Mouse (Mus musculus) limb, embryonic 14.5 days (tissue): ENCODE data around the gene Fer1l4. TPM values are rescaled to one million over a fixed set of nuclear protein-coding genes. Genes with fewer than 3 reads are reported as not detected.

Experiments
- ATAC-seq: fragments of 200-750 bp; cut with Nextera tagmentation; 2 replicates; pipeline ENCODE4 v1.8.0; 2017; ENCODE audit warnings: low read depth, moderate number of reproducible peaks, moderate TSS enrichment; ENCODE audit not compliant: low FRiP score
- DNase-seq: peaks from one replicate; pipeline ENCODE4 v3.0.0-alpha.2; 2015; ENCODE audit warnings: low spot score
- H3K27ac ChIP-seq: fragments of 300-500 bp; sonication (generic); replicated peaks from 2 replicates; pipeline ENCODE4 v1.5.1; 2014; ENCODE audit warnings: low read depth, mild to moderate bottlenecking, low read length, moderate library complexity, mixed read lengths
- H3K27me3 ChIP-seq: fragments of 300-500 bp; sonication (generic); 2 replicates; pipeline ENCODE4 v1.6.1; 2014; ENCODE audit warnings: low read length, mixed read lengths; ENCODE audit not compliant: control insufficient read depth, insufficient read depth
- H3K36me3 ChIP-seq: fragments of 300-500 bp; sonication (generic); 2 replicates; pipeline ENCODE4 v1.6.1; 2014; ENCODE audit warnings: mild to moderate bottlenecking, low read length, moderate library complexity, mixed read lengths; ENCODE audit not compliant: control insufficient read depth, insufficient read depth
- H3K4me1 ChIP-seq: fragments of 300-500 bp; sonication (generic); 2 replicates; pipeline ENCODE4 v1.6.1; 2014; ENCODE audit warnings: antibody characterized with exemption, low read length, mixed read lengths; ENCODE audit not compliant: control insufficient read depth, insufficient read depth
- H3K4me2 ChIP-seq: fragments of 300-500 bp; sonication (generic); replicated peaks from 2 replicates; pipeline ENCODE4 v1.6.1; 2014; ENCODE audit warnings: low read depth, mild to moderate bottlenecking, low read length, moderate library complexity; ENCODE audit not compliant: severe bottlenecking
- H3K4me3 ChIP-seq: fragments of 300-500 bp; sonication (generic); replicated peaks from 2 replicates; pipeline ENCODE4 v1.5.1; 2014; ENCODE audit warnings: low read length
- H3K9ac ChIP-seq: fragments of 300-500 bp; sonication (generic); 2 replicates; pipeline ENCODE4 v1.6.1; 2014; ENCODE audit warnings: mild to moderate bottlenecking, low read depth, low read length, moderate library complexity; ENCODE audit not compliant: severe bottlenecking
- H3K9me3 ChIP-seq: fragments of 300-500 bp; sonication (generic); 2 replicates; pipeline ENCODE4 v1.6.1; 2016; ENCODE audit warnings: low read length; ENCODE audit not compliant: control insufficient read depth
- POLR2A ChIP-seq: fragments of 200-500 bp; IDR thresholded peaks from 2 replicates; pipeline ENCODE4 v1.8.0; 2012; ENCODE audit warnings: inconsistent platforms, mild to moderate bottlenecking, moderate library complexity, borderline replicate concordance; ENCODE audit not compliant: insufficient read depth, insufficient read length; ENCODE audit errors: extremely low read depth
- WGBS: fragments of 180-500 bp; shearing (Covaris S2); extraction: QIAGEN DNeasy Blood & Tissue Kit; methylation state at CpG from one replicate; pipeline ENCODE4 v1.1.7; 2014; 5-methylcytosine and 5-hydroxymethylcytosine counted together
- polyA plus RNA-seq, 2 experiments: library from polyadenylated mRNA; depleted of rRNA in 1 of 2; stranded (reverse) in 1 of 2; unstranded in 1 of 2; fragments of >200 nt; fragmentation: Nextera tagmentation in 1 of 2; extraction: Ambion mirVana in 1 of 2; gene quantifications; 2 replicates each; pipeline versions ENCODE4 v1.2.1 to v1.2.3; 2012 to 2014

Gene Fer1l4
- polyA plus RNA-seq, 2 experiments, result 0.11 TPM; not detected in 1

DNA sequence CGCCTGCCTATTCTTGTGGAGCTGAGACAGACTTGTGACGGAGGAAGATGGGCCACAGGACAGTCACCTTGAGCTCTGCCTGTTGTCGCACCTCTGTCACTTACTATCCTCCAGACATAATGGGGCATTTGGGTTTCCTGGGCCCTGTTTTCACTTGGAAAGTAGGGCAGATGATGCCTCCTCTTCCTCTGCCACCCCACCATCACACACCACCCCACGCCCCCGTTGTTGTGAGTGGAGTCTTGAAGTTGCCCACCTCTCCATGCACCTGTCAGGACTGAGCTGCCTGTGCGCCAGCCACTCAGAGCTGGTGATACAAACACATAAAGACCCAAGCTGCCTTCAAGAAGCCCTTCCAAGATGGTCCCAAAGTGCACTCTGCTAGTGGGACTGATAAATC lies 65.6 kb downstream of the Fer1l4 start:
- DNase-seq (no peak), ATAC-seq (no peak)
- no peaks in the 10 kb centered on the region for H3K9me3 ChIP-seq
- no peak for TF ChIP-seq POLR2A
- H3K4me3 ChIP-seq, result no peak overlapping the region
- no peak overlapping the region for H3K4me2 ChIP-seq
- H3K27me3 ChIP-seq, result no peaks in the 10 kb centered on the region
- WGBS, result 95% methylated on average over 6 of the region's 6 CpGs
- no peak overlapping the region for H3K27ac ChIP-seq
- no peak overlapping the region for H3K9ac ChIP-seq
- no peaks in the 10 kb centered on the region for H3K4me1 ChIP-seq
- peaks cover 98% of the 10 kb centered on the region for H3K36me3 ChIP-seq

GRCm38 (mm10) chr2:155985776-155986175 lies 67.0 kb downstream of the Fer1l4 start:
- peaks cover 98% of the 10 kb centered on the region for H3K36me3 ChIP-seq
- H3K4me3 ChIP-seq, result no peak overlapping the region
- H3K4me1 ChIP-seq, result no peaks in the 10 kb centered on the region
- no peak overlapping the region for H3K27ac ChIP-seq
- no peak for TF ChIP-seq POLR2A
- H3K4me2 ChIP-seq, result no peak overlapping the region
- WGBS, result 83% methylated on average over 7 of the region's 7 CpGs
- H3K9me3 ChIP-seq, result no peaks in the 10 kb centered on the region
- H3K27me3 ChIP-seq, result no peaks in the 10 kb centered on the region
- ATAC-seq, result no peak
- no peak overlapping the region for H3K9ac ChIP-seq
- DNase-seq, result no peak

DNA sequence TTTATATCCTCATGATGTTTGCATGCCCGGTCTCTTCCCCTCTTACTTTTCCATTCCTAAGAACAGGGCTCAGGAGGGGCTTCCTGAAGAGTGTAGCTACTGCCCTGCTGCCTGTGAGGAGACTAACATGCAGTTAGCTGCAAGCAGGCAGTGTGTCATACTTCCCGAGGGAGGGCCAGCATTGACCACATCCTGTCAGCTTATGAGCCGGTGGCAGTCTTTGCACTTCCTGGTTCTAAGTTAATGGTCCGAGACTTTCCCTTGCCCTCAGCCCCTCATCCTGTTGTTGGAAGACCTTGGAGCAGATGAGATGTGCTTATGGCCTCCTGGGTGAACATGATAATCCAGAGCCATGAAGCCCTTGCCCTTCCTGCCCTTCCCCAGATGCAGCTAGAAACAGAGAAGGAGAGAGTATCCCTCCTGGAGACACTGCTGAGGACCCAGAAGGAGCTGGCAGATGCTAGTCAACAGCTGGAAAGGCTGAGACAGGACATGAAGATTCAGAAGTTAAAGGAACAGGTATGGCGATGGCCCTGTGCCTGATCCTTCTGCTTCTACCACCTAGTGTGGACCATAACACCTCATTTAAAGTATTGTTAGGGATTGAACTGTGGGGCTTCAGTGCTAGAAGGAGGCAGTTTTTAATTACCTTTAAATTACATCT lies 73.3 kb downstream of the Fer1l4 start:
- ATAC-seq (no peak), DNase-seq (no peak)
- H3K4me2 ChIP-seq, result no peak overlapping the region
- no peak overlapping the region for H3K4me3 ChIP-seq
- H3K36me3 ChIP-seq, result peaks cover 91% of the 10 kb centered on the region
- no peak overlapping the region for H3K9ac ChIP-seq
- H3K9me3 ChIP-seq, result no peaks in the 10 kb centered on the region
- H3K27me3 ChIP-seq, result no peaks in the 10 kb centered on the region
- WGBS, result 75% methylated on average over 5 of the region's 5 CpGs
- no peak overlapping the region for H3K27ac ChIP-seq
- TF ChIP-seq POLR2A, result no peak
- no peaks in the 10 kb centered on the region for H3K4me1 ChIP-seq

GRCm38 (mm10) chr2:155974087-155974731 lies 78.5 kb downstream of the Fer1l4 start:
- Histone ChIP-seq H3K27me3 (no peaks in the 10 kb centered on the region), H3K4me1 (no peaks in the 10 kb centered on the region), H3K36me3 (peaks cover 90% of the 10 kb centered on the region), H3K4me3 (no peak overlapping the region), H3K27ac (no peak overlapping the region), H3K9ac (no peak overlapping the region), H3K4me2 (no peak overlapping the region), H3K9me3 (no peaks in the 10 kb centered on the region)
- ATAC-seq (no peak), DNase-seq (no peak)
- no peak for TF ChIP-seq POLR2A
- 83% methylated on average over 14 of the region's 14 CpGs for WGBS

DNA sequence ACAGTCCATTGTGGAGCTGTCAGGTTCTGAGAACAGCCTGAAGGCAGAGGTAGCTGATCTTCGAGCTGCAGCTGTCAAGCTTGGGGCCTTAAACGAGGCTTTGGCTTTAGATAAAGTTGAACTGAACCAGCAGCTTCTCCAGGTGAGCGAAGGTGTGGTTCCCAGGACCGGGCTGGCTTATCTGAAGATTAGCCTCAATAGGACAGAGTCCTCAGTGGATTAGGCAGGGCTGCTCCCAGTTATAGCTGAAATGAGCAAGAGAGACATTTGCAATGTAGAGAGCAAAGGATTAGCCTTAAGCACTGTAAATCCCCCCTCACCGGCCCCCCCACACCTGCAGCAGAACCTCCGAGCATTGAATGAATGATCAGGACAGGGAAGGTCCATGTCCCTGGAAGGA lies 79.4 kb downstream of the Fer1l4 start:
- no peaks in the 10 kb centered on the region for H3K4me1 ChIP-seq
- no peak overlapping the region for H3K9ac ChIP-seq
- no peak overlapping the region for H3K27ac ChIP-seq
- DNase-seq, result no peak
- no peak for TF ChIP-seq POLR2A
- no peak for ATAC-seq
- no peaks in the 10 kb centered on the region for H3K9me3 ChIP-seq
- H3K4me3 ChIP-seq, result no peak overlapping the region
- WGBS, result 84% methylated on average over 6 of the region's 6 CpGs
- H3K27me3 ChIP-seq, result no peaks in the 10 kb centered on the region
- peaks cover 91% of the 10 kb centered on the region for H3K36me3 ChIP-seq
- H3K4me2 ChIP-seq, result no peak overlapping the region

Other genes with a start within 250 kb of the Fer1l4 start
- gene BC029722, start 233.5 kb downstream of the Fer1l4 start, polyA plus RNA-seq (2012; rRNA removed), result 20.6 and 22.2 TPM in 2 replicates
- 12.1 and 14.1 TPM in 2 replicates for gene BC029722, start 233.5 kb downstream of the Fer1l4 start, polyA plus RNA-seq (2014; fragmentation: Nextera tagmentation; extraction: Ambion mirVana)
- 95.8 and 98.7 TPM in 2 replicates for gene Eif6, start 226.0 kb downstream of the Fer1l4 start, polyA plus RNA-seq (2012; rRNA removed)
- gene Eif6, start 226.0 kb downstream of the Fer1l4 start, polyA plus RNA-seq (2014; fragmentation: Nextera tagmentation; extraction: Ambion mirVana), result 170 and 174 TPM in 2 replicates
- 1.5 and 2.0 TPM in 2 replicates for gene Fam83c, start 218.1 kb downstream of the Fer1l4 start, polyA plus RNA-seq (2012; rRNA removed)
- 1.4 and 2.1 TPM in 2 replicates for gene Fam83c, start 218.1 kb downstream of the Fer1l4 start, polyA plus RNA-seq (2014; fragmentation: Nextera tagmentation; extraction: Ambion mirVana)
- 32.6 and 42.1 TPM in 2 replicates for gene Uqcc1, start 122.6 kb downstream of the Fer1l4 start, polyA plus RNA-seq (2012; rRNA removed)
- 57.2 and 58.5 TPM in 2 replicates for gene Uqcc1, start 122.6 kb downstream of the Fer1l4 start, polyA plus RNA-seq (2014; fragmentation: Nextera tagmentation; extraction: Ambion mirVana)
- 0.13 TPM in 1 of 2 replicates, not detected in the other for gene Gm15557, start 112.2 kb downstream of the Fer1l4 start, polyA plus RNA-seq (2012; rRNA removed)
- 0.17 and 0.18 TPM in 2 replicates for gene Gm15557, start 112.2 kb downstream of the Fer1l4 start, polyA plus RNA-seq (2014; fragmentation: Nextera tagmentation; extraction: Ambion mirVana)
- 40.9 and 58.7 TPM in 2 replicates for gene Gdf5, start 107.6 kb downstream of the Fer1l4 start, polyA plus RNA-seq (2012; rRNA removed)
- 64.8 and 87.0 TPM in 2 replicates for gene Gdf5, start 107.6 kb downstream of the Fer1l4 start, polyA plus RNA-seq (2014; fragmentation: Nextera tagmentation; extraction: Ambion mirVana)
- gene Cep250, start 96.5 kb downstream of the Fer1l4 start, polyA plus RNA-seq (2012; rRNA removed), result 24.5 and 31.3 TPM in 2 replicates
- 19.4 and 20.1 TPM in 2 replicates for gene Cep250, start 96.5 kb downstream of the Fer1l4 start, polyA plus RNA-seq (2014; fragmentation: Nextera tagmentation; extraction: Ambion mirVana)
- gene 6430550D23Rik, start 45.0 kb downstream of the Fer1l4 start, polyA plus RNA-seq (2012; rRNA removed), result 3.7 and 4.6 TPM in 2 replicates
- 1.9 and 2.6 TPM in 2 replicates for gene 6430550D23Rik, start 45.0 kb downstream of the Fer1l4 start, polyA plus RNA-seq (2014; fragmentation: Nextera tagmentation; extraction: Ambion mirVana)
- 261 and 271 TPM in 2 replicates for gene Ergic3, start 44.9 kb downstream of the Fer1l4 start, polyA plus RNA-seq (2012; rRNA removed)
- 264 and 273 TPM in 2 replicates for gene Ergic3, start 44.9 kb downstream of the Fer1l4 start, polyA plus RNA-seq (2014; fragmentation: Nextera tagmentation; extraction: Ambion mirVana)
- 5.7 and 7.9 TPM in 2 replicates for gene Spag4, start 12.2 kb upstream of the Fer1l4 start, polyA plus RNA-seq (2012; rRNA removed)
- 2.1 and 3.0 TPM in 2 replicates for gene Spag4, start 12.2 kb upstream of the Fer1l4 start, polyA plus RNA-seq (2014; fragmentation: Nextera tagmentation; extraction: Ambion mirVana)
- gene Cpne1, start 59.0 kb upstream of the Fer1l4 start, polyA plus RNA-seq (2012; rRNA removed), result 90.7 and 123 TPM in 2 replicates
- 37.8 and 42.6 TPM in 2 replicates for gene Cpne1, start 59.0 kb upstream of the Fer1l4 start, polyA plus RNA-seq (2014; fragmentation: Nextera tagmentation; extraction: Ambion mirVana)
- gene Rbm12, start 59.0 kb upstream of the Fer1l4 start, polyA plus RNA-seq (2012; rRNA removed), result 28.5 and 35.0 TPM in 2 replicates
- gene Rbm12, start 59.0 kb upstream of the Fer1l4 start, polyA plus RNA-seq (2014; fragmentation: Nextera tagmentation; extraction: Ambion mirVana), result 30.6 and 33.3 TPM in 2 replicates
- gene Gm28036, start 74.1 kb upstream of the Fer1l4 start, polyA plus RNA-seq (2012; rRNA removed), result 14.4 and 23.3 TPM in 2 replicates
- gene Gm28036, start 74.1 kb upstream of the Fer1l4 start, polyA plus RNA-seq (2014; fragmentation: Nextera tagmentation; extraction: Ambion mirVana), result 10.9 and 12.8 TPM in 2 replicates
- 312 and 331 TPM in 2 replicates for gene Romo1, start 91.1 kb upstream of the Fer1l4 start, polyA plus RNA-seq (2012; rRNA removed)
- gene Romo1, start 91.1 kb upstream of the Fer1l4 start, polyA plus RNA-seq (2014; fragmentation: Nextera tagmentation; extraction: Ambion mirVana), result 406 and 435 TPM in 2 replicates
- gene Nfs1, start 91.2 kb upstream of the Fer1l4 start, polyA plus RNA-seq (2012; rRNA removed), result 36.6 and 36.8 TPM in 2 replicates
- gene Nfs1, start 91.2 kb upstream of the Fer1l4 start, polyA plus RNA-seq (2014; fragmentation: Nextera tagmentation; extraction: Ambion mirVana), result 36.6 and 39.0 TPM in 2 replicates
- 251 and 297 TPM in 2 replicates for gene Rbm39, start 127.3 kb upstream of the Fer1l4 start, polyA plus RNA-seq (2012; rRNA removed)
- gene Rbm39, start 127.3 kb upstream of the Fer1l4 start, polyA plus RNA-seq (2014; fragmentation: Nextera tagmentation; extraction: Ambion mirVana), result 728 and 775 TPM in 2 replicates
- gene Phf20, start 143.5 kb upstream of the Fer1l4 start, polyA plus RNA-seq (2012; rRNA removed), result 19.5 and 23.0 TPM in 2 replicates
- 69.0 and 83.9 TPM in 2 replicates for gene Phf20, start 143.5 kb upstream of the Fer1l4 start, polyA plus RNA-seq (2014; fragmentation: Nextera tagmentation; extraction: Ambion mirVana)